1 mouse cellular context compared by ENCODE assay signal in genomic region chr12:73905041-73905440, GRCm38 (mm10).
TF ChIP-seq lines count a peak whose summit lies in the region.

No protein-coding gene starts in this region.

TF ChIP-seq in CH12.LX, 34 proteins besides CTCF, POLR2A, EP300 and RAD21 (continued from another document):
- TF ChIP-seq E2F4 (IDR thresholded peaks at IDR 0.05; ENCODE audit: insufficient replicate concordance, low read depth, low read length): no peak
- TF ChIP-seq MAFK (IDR thresholded peaks at IDR 0.05; ENCODE audit: insufficient replicate concordance, low read length): no peak
